Mouse (Mus musculus): ENCODE data around the gene Gnb1l.

- TF ChIP-seq CTCF (IDR thresholded peaks at IDR 0.05; ENCODE audit: extremely low read depth, insufficient read length, insufficient replicate concordance, low read depth, low read length) (peak; percentile 56; the same call in 1 of the 2 replicates), POLR2A (IDR thresholded peaks at IDR 0.05; ENCODE audit: low read depth, low read length) (no peak)
Observed at GRCm38 (mm10) chr16:18589804-18590790, 91.6 kb downstream of the Gnb1l start, which contains the start of gene Tbx1.
